Mouse (Mus musculus) v-Abl transformed pro-B cells (cell line): ENCODE measurements around the gene Gm45062.

Experiments
- in situ Hi-C, 2 experiments: fragments of 400-800 bp; cut with MboI; formaldehyde crosslinking; loops; one replicate each; pipeline ENCODE4 v1.15.1; 2025; ENCODE audit not compliant: unreplicated experiment in 2 of 2

Gm45062 gene

DNA sequence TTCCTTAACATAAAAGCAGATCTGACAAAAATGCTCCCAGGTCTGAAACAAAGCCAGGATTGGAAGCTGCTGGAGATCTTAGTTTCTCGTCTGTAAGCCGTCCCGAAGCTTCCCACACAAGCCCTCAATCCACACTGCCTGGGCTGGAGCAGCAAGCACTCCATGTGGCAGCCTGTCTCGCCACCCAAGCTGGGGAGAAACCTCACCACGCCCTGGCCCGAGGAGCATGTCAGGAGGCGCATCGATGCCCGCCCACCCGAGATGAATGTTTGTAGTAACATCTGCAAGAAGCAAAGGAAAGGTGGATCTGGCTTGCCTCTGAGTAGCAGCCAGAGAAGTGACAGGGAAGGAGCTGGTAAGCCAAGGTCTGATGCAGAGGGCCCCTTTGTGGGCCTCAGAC lies 385.5 kb downstream of the Gm45062 start:
- in situ Hi-C loops: loop anchor here in 1 of 2 experiments (10.0 kb wide), 1 partner anchor 80 kb away; no protein-coding TSS in a partner anchor

- in situ Hi-C loops: loop anchor here in 1 of 2 experiments (10.0 kb wide), 1 partner anchor 79 kb away; no protein-coding TSS in a partner anchor
Measured at GRCm38 (mm10) chr6:8645708-8646107, 386.5 kb downstream of the Gm45062 start.
